Mouse (Mus musculus) lung, postnatal 10 days (tissue): ENCODE results near the gene Trp73.
A peak's percentile ranks its signal among the peaks of the same experiment; 100 is the strongest.

Source experiments
- DNase-seq: peaks from one replicate; pipeline ENCODE4 v3.0.0; 2021

Gene Trp73

DNA sequence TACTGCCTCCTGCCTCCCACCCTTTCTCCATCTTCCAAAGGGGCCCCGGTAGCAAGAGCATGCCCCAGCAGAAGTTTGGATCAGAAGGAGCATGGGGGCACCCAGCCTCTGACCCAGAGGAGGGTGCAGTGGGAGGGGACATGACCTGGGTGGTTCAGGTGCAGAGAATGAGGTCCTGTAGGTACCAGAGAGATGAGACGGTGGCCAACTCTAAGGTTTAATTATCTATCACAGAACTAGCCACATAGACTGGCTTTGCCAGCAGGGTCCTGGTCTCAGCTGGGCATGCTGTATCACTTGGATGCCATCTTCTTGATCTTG, 113.6 kb downstream of the Trp73 start:
- no peak for DNase-seq

DNA sequence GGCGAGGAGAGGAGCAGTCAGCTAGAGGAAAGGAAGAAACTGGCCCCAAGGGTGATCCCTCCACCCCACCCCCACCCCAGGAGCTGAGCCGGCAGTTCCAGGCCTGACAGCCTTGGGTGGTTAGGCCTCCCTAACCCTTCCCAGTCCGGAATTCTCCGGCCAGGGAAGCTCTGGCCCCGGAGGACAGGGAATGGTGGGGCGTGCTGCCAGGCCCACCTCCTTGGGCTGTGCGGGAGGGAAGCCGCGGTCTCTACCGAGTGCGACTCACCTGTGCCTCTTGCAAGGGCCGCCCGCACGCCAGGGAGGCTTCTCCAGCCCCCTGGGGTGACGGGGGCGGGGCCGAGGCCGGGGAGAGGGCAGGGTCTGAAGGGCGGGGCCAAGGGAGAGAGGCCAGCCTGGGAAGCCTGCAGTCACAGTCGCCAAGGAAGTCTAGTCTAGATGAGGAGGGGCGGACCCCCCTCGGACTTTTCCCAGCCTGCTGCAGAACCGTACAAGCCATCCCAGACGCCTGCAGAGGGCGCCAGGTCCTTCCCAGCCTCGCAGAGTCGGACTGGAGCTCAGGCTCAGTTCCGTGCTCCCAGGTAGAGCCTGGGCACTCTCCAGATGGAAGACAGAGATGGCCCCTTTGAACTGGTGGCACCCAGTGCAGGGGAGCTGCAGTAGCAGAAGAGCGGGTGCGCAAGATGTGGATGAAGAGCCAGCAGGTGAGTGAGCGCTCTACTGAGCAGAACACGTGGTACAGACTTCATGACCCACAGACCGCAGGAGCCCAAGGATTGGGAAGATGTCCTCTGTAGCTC, 114.2 kb downstream of the Trp73 start, which contains the start of gene Smim1:
Gene Smim1 (minus strand): TSS at position 590 of the 800 bp plus-strand sequence.
- DNase-seq = peak; percentile 92

DNA sequence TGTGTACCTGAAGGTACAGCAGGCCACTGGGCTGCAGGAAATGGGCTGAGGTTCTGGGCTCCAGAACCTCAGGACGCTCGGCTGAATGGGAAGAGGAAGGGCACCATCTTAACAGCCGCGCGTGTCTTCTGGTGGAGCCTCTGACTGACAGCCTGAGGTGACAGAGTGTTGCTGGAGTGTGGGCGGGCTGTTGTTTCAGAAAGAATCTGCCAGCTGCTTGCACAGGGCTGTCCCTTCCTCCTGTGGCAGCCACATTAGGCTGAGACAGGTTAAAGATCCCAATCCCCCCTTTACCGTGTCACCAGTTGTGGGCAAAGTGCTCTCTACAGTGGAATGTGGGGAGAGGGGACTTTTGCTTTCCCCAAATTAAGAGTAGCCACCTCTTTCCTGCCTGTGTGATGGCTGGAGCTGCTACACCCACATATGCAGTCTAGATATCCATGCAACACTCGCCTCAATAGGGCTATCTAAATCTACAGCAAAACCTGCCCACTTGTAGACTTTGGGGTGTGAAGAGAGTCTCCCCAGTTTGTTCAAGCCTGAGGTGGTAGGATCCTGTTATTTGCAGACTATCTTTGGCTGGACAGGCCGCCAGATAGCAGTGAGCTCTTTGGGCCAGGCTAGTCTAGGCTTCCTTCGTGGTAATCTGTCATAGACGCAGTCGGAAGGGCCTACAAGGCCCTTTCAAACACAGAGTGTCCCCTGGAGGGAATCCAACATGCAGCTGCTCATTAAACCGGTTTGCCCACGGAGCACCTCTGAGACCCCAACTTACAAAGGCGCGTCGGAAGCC, 115.1 kb downstream of the Trp73 start:
- peak; percentile 39 for DNase-seq

DNA sequence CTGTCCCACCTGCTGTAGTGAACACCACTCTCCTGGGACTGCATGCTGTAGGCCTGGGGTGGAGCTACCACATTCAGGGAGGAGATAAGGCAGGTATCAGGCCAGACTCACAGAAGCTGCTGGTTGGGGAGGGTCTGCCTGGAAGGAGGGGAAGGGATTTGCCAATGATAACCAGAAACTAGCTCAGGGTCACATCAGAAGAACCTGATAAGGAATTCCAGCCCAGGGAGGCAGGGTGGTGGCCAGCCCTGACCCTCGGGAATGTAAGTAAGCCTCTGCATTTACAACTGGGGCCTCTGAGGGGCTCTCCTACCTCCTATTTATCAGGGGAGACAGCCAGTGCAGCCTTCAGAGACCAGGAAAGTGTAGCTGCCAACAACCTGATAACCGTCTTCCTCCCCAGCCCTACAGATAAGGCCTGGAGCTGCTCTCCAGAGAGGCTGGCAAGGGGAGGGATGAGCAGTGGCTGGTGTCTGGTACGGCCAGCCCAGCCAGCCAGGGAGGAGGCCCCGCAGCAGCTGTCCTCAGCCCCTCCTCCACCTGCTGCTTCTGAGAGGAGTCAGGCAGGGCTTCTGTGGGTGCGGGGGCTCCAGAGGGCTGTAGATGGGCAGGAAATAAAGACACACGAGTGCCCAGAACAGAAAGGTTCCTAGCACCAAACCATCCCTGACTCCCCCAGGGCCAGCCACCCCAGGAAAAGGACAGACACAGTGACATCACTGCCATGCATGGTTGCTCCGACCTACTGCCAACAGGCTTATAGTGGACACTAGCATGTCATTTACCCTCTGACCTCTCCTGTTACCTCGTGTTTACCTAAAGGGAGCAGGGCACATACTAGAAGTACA, 116.0 kb downstream of the Trp73 start:
- DNase-seq = no peak

DNA sequence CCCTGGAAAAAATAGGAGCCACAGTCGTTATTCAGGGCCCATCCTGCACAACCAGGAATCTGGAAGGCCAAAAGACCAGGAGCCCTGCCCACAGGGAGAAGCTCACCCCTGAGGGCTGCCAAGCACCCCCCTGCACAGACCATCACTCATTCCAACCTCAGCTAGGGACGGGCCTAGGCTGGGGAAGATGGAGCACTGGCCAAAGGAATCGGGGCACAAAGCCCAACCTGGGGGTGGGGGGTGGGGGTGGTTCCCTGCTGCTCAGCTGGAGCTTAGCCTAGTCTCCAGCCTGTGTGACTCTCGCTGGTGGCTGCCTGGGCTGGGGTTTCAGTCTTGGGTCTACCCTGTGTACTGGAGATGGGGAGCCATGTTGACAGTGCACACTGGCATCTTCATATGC, 117.2 kb downstream of the Trp73 start:
- DNase-seq = no peak

DNA sequence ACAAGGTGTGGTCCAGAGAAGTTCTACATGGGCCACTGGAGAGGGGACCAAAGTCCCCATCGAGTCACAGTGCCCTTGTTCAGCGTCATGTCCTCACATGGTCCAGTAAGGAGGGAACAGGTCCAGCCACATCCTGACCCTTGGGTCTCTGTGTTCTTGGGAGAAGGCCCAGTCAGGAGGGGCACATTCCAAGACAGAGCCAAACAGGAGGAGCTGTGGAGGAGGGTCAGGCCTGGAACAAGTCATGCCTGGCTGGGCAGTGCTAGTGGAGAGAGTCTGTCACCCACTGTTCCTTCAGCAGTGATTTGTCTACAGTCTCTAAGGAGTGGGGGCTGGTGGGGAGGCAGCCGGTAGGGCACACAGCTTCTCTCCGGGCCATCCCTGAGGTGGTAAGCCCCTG, 117.6 kb downstream of the Trp73 start:
- DNase-seq = peak; percentile 85

DNA sequence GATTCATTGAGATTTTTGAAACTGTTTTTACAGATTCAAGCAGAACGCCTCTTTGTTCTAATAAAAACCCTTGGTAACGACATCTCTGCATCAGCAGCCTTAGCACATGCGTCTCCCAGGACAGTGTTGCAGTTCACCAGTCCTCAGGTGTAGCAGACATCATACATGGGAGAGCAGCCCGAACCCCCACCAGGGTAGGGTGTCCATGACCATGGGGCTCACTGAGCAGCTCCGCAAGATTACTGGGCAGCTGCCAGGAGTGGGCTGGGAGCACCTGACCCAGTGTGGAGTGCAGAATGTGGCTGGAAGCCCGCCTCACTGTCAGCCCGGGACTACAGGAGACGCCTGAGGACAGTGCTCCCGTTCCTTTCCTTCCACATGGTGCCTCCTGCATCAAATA, 118.6 kb downstream of the Trp73 start:
- DNase-seq = no peak

DNA sequence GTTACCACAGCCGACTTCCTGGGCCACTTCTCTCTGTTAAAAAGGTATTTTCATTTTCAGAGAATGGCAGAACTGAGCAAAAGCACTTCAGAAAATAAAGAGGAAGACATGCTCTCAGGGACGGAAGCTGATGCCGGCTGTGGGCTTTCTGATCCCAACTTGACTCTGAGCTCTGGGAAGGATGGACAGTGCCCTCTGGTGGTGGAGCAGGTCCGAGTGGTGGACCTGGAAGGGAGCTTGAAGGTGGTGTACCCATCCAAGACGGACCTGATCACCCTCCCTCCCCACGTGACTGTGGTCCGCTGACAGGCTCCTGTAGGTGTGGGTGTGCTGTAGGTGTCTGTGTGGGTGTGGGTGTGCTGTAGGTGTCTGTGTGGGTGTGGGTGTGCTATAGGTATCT, 120.4 kb downstream of the Trp73 start:
- DNase-seq = peak; percentile 73

DNA sequence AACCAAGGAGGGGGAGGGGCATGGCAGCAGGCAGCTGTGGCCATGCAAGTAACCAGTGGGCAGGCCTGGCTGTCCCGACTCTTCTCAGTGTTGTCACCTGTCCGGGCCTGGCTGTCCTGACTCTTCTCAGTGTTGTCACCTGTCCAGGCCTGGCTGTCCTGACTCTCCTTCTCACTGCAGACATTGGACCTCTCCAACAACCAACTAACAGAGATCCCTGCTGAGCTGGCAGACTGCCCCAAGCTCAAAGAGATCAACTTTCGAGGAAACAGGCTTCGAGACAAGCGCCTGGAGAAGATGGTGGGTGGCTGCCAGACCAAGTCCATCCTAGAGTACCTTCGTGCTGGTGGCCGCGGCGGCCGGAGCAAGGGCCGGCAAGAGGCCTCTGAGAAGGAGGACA, 124.5 kb downstream of the Trp73 start:
- DNase-seq = no peak

DNA sequence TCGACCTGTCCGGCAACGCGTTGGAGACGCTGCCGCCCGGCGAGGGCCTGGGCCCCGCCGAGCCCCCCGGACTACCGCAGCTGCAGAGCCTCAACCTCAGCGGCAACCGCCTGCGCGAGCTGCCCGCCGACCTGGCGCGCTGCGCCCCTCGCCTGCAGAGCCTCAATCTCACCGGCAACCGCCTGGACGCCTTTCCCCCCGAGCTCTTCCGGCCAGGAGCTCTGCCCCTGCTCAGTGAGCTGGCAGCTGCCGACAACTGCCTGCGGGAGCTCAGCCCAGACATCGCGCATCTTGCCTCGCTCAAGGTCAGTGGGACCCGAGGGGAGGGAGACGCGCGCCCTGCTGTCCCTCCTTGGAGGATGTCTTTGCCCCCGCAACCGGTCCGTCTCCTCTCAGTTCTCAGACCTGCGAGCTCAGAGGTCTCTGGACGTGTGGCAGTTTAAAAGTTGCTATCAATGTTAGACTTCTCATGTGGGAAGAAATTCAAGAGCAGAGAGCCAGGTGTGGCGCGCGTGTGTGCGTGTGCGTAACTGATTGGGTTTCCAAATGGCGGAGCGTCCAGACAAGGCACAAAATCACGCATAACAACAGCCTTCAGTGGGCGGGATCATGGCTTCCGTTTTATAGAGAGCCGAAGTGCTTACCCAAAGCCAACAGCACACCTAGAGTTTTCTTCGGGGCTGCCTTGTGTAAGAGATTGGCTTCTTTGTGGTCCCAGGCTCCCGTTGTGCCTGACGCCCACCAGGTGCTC, 127.7 kb downstream of the Trp73 start:
- no peak for DNase-seq

DNA sequence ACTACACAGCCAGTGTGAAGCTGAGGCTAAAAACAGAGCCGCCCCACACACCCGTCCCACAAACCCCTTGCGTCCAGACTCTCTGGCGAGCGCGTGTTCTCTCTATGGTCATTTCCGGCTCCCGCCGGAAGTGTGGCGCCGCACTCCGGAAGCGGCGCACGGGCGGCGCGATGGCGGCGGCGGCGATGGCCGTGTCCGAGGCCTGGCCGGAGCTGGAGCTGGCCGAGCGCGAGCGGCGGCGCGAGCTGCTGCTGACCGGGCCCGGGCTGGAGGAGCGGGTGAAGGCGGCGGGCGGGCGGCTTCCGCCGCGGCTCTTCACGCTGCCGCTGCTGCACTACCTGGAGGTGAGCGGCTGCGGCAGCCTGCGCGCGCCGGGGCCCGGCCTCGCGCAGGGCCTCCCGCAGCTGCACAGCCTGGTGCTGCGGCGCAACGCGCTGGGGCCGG, 128.3 kb downstream of the Trp73 start, which contains the start of gene Lrrc47:
Gene Lrrc47 (plus strand): TSS at position 86 of the 444 bp plus-strand sequence.
- peak; percentile 88 for DNase-seq

DNA sequence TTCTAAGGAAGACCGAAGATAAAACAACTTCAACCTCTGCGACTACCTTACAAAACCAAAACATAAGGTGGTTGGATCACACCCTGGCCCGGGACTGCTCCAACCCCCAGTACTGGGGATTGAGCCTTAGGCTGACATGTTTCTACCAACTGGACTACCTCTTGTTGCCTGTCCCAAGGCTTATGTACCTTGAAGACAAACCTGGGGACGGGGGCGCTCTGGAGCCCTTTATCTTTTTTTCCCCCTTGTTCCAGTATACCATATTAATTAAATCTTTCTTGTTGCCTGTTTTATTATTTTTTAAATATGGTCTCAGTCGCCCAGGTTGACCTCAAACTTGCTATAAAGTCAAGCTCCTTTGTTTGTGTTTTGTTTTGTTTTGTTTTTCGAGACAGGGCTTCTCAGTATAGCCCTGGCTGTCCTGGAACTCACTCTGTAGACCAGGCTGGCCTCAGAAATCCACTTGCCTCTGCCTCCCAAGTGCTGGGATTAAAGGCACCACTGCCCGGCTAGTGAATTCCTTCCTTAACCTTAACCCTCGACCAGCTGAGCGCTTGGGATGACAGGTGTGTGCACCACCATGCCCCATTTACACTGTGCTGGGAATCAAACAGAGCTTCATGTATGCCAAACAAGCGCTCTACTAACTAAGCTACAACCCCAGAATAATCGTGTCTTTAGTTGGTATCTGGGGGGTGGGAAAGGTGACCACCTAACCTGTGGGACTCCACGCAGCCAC, 128.9 kb downstream of the Trp73 start:
- no peak for DNase-seq

DNA sequence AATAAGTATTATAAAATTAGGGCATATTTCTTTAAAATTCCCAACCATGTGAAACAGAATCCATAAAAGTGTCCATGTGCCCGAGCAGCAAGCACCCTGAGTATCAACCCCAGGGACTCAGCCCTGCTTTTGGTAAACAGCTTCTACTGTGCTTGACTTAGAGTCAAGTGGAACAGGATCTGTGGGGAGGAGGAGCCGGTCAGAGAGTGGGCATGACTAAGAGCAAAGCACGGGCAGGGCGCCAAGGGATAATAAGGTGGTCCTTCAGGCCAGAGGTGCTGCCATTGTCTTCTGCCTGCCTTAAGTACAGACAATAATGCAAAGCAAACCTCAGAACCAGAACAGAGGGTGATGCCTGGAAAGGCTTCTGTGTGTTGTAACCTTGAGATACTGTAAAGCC, 132.2 kb downstream of the Trp73 start:
- DNase-seq = peak; percentile 51

DNA sequence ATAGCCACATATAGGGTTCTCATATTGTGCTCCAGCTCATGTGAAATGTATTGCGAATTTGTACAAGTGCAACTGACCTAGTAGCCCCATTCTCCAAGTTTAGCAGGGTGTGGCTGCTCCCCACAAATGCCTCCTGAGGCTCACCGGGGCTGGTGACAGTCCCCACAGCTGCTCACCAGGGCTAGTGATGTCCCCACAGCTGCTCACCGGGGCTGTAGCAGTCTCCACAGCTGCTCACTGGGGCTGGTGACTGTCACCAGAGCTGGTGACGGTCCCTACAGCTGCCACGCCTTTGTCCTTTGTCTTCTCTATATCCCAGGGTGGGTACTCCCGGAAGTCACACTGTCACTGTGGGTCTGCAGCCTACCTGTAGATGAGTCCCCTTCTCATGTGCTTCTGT, 133.7 kb downstream of the Trp73 start:
- DNase-seq = no peak
